ENCODE assay signal across 17 mouse cellular contexts in genomic region chr1:80247131-80247530, GRCm38 (mm10). TPM values are rescaled to one million over a fixed set of nuclear protein-coding genes. Genes with fewer than 3 reads are reported as not detected.
"Had no signal": no experiment of that assay in that cellular context is flagged by ENCODE, and none has a peak within 500 bp of the region (broad histone marks: within the 10 kb centered on the region; RNA-seq: fewer than 3 reads in every experiment).

No protein-coding gene starts in this region.

- H3K36me3 ChIP-seq: neural tube, embryonic 13.5 days; neural tube, embryonic 15.5 days; stomach, embryonic 15.5 days had no signal

- H3K9me3 ChIP-seq: neural tube, embryonic 13.5 days; neural tube, embryonic 15.5 days; stomach, embryonic 15.5 days had no signal

- H3K27me3 ChIP-seq: neural tube, embryonic 13.5 days; neural tube, embryonic 15.5 days; stomach, embryonic 15.5 days had no signal

- H3K4me2 ChIP-seq: neural tube, embryonic 13.5 days; neural tube, embryonic 15.5 days; stomach, embryonic 15.5 days had no signal

- H3K4me1 ChIP-seq: neural tube, embryonic 13.5 days; neural tube, embryonic 15.5 days; stomach, embryonic 15.5 days had no signal

- H3K4me3 ChIP-seq: neural tube, embryonic 13.5 days; neural tube, embryonic 15.5 days; stomach, embryonic 15.5 days had no signal

- H3K9ac ChIP-seq: neural tube, embryonic 13.5 days; neural tube, embryonic 15.5 days; stomach, embryonic 15.5 days had no signal

- H3K27ac ChIP-seq: neural tube, embryonic 13.5 days; neural tube, embryonic 15.5 days; stomach, embryonic 15.5 days; stomach, postnatal 0 days had no signal

- DNase-seq: retina, postnatal 1 day; right cerebral cortex, adult 18-20 months; right cerebral cortex, postnatal 14 days; right cerebral cortex, postnatal 25 days; right cerebral cortex, postnatal 4 days; spleen, adult 18-20 months; thymus, adult 18-20 months; thymus, adult 2 months; thymus, postnatal 14 days; thymus, postnatal 25 days; thymus, postnatal 36 days; thymus, postnatal 4 days had no signal

RNA-seq across cellular contexts. Expression of gene Fam124b, which starts 28.9 kb away (rescaled TPM):
- polyA plus RNA-seq: small intestine, adult 2 months had no signal
